Comparison of ENCODE assay signal across 8 mouse cellular contexts in genomic region chr15:30693754-30694205, GRCm38 (mm10).
DNase-seq lines count a peak whose midpoint lies in the region; ATAC-seq lines count a peak whose summit lies in the region.
"Had no signal": no experiment of that assay in that cellular context is flagged by ENCODE, and none has a peak within 500 bp of the region (broad histone marks: within the 10 kb centered on the region; RNA-seq: fewer than 3 reads in every experiment).

No protein-coding gene starts in this region.

- peak; percentile 93 for ATAC-seq in hindbrain, embryonic 15.5 days (ENCODE audit: low FRiP score, low read depth)
- ATAC-seq in midbrain, embryonic 15.5 days (replicated peaks) = peak; percentile 91
- ATAC-seq in megakaryocyte, adult 5-6 weeks (ENCODE audit: poor library complexity, severe bottlenecking) = no peak

- no peaks in the 10 kb centered on the region for H3K9me3 ChIP-seq in hindbrain, embryonic 15.5 days
- H3K9me3 ChIP-seq in midbrain, embryonic 15.5 days = no peaks in the 10 kb centered on the region

- no peak overlapping the region for H3K9ac ChIP-seq in hindbrain, embryonic 15.5 days
- H3K9ac ChIP-seq in midbrain, embryonic 15.5 days = no peak overlapping the region

- 21% methylated on average over 6 of the region's 6 CpGs for WGBS in hindbrain, embryonic 15.5 days
- WGBS in midbrain, embryonic 15.5 days = 15% methylated on average over 6 of the region's 6 CpGs

- intact Hi-C loops in gastrocnemius, postnatal 14 days (cut with DNase I; ENCODE audit: low total_unique reads) = no loop called here

- H3K4me3 ChIP-seq in hindbrain, embryonic 15.5 days = no peak overlapping the region
- H3K4me3 ChIP-seq in midbrain, embryonic 15.5 days = no peak overlapping the region
- H3K4me3 ChIP-seq: erythroblast, embryonic 14.5 days had no signal

- H3K4me2 ChIP-seq in hindbrain, embryonic 15.5 days = no peak overlapping the region
- no peak overlapping the region for H3K4me2 ChIP-seq in midbrain, embryonic 15.5 days

- H3K27me3 ChIP-seq in hindbrain, embryonic 15.5 days = no peaks in the 10 kb centered on the region
- no peaks in the 10 kb centered on the region for H3K27me3 ChIP-seq in midbrain, embryonic 15.5 days (replicated peaks)

- DNase-seq in R1 (ENCODE audit: low read depth, low spot score) = peak; percentile 92
- DNase-seq in cerebellum, postnatal 10 days = peak; percentile 9 to 42
- no peak for DNase-seq in gastrocnemius, postnatal 14 days
- DNase-seq in spleen, adult 18-20 months = no peak

- H3K27ac ChIP-seq in hindbrain, embryonic 15.5 days (replicated peaks) = peak overlapping the region; percentile 63
- H3K27ac ChIP-seq in midbrain, embryonic 15.5 days = peak overlapping the region; percentile 55; the same call in 1 of the 2 replicates

- peaks cover 2% of the 10 kb centered on the region; the same call in 1 of the 2 replicates for H3K4me1 ChIP-seq in hindbrain, embryonic 15.5 days (replicated peaks)
- H3K4me1 ChIP-seq in midbrain, embryonic 15.5 days = 0 out of 2 replicates have a peak, but pooled peaks cover 7% of the 10 kb centered on the region

- no peaks in the 10 kb centered on the region for H3K36me3 ChIP-seq in hindbrain, embryonic 15.5 days
- H3K36me3 ChIP-seq in midbrain, embryonic 15.5 days (replicated peaks) = no peaks in the 10 kb centered on the region

Comparison
In these comparisons a context has a peak if more than half of its experiments do, and no peak if none do; other contexts are left out.
1. DNase-seq: peak in R1 (single experiment) and cerebellum, postnatal 10 days (2 of 2); none in gastrocnemius, postnatal 14 days (single experiment) and spleen, adult 18-20 months (0 of 2).